Mouse (Mus musculus) embryonic facial prominence, embryonic 15.5 days (tissue): ENCODE data around the gene Cfd. TPM values are rescaled to one million over a fixed set of nuclear protein-coding genes. Genes with fewer than 3 reads are reported as not detected.
A peak's percentile ranks its signal among the peaks of the same experiment; 100 is the strongest.

Source experiments
- ATAC-seq: fragments of 200-750 bp; cut with Nextera tagmentation; 2 replicates; pipeline ENCODE4 v1.8.0; 2017; ENCODE audit warnings: low read depth, moderate TSS enrichment; ENCODE audit not compliant: insufficient number of reproducible peaks, low FRiP score, low TSS enrichment
- H3K27ac ChIP-seq: fragments of 300-500 bp; sonication (generic); replicated peaks from 2 replicates; pipeline ENCODE4 v1.5.1; 2015; ENCODE audit warnings: mild to moderate bottlenecking, inconsistent platforms
- H3K27me3 ChIP-seq: fragments of 300-500 bp; sonication (generic); 2 replicates; pipeline ENCODE4 v1.6.1; 2015; ENCODE audit warnings: inconsistent platforms
- H3K36me3 ChIP-seq: fragments of 300-500 bp; sonication (generic); 2 replicates; pipeline ENCODE4 v1.6.1; 2015; ENCODE audit warnings: mild to moderate bottlenecking, inconsistent platforms
- H3K4me1 ChIP-seq: fragments of 300-500 bp; sonication (generic); 2 replicates; pipeline ENCODE4 v1.6.1; 2015; ENCODE audit warnings: inconsistent platforms
- H3K4me2 ChIP-seq: fragments of 300-500 bp; sonication (generic); replicated peaks from 2 replicates; pipeline ENCODE4 v1.6.1; 2015; ENCODE audit warnings: mild to moderate bottlenecking, inconsistent platforms
- H3K4me3 ChIP-seq: fragments of 300-500 bp; sonication (generic); replicated peaks from 2 replicates; pipeline ENCODE4 v1.5.1; 2015; ENCODE audit warnings: mild to moderate bottlenecking, inconsistent platforms
- H3K9ac ChIP-seq: fragments of 300-500 bp; sonication (generic); 2 replicates; pipeline ENCODE4 v1.6.1; 2015; ENCODE audit warnings: inconsistent platforms
- H3K9me3 ChIP-seq: fragments of 300-500 bp; sonication (generic); replicated peaks from 2 replicates; pipeline ENCODE4 v1.6.1; 2016; ENCODE audit warnings: inconsistent platforms
- WGBS: fragments of 180-500 bp; shearing (Covaris S2); methylation state at CpG from one replicate; pipeline ENCODE4 v1.1.7; 2015; 5-methylcytosine and 5-hydroxymethylcytosine counted together
- polyA plus RNA-seq: library from polyadenylated mRNA; unstranded; fragments of >200 nt; fragmentation: Nextera tagmentation; extraction: Ambion mirVana; gene quantifications from 2 replicates; pipeline ENCODE4 v1.2.1, GENCODE M21; 2015

Gene Cfd
- polyA plus RNA-seq, 1 experiment from 2014 or later: not detected

DNA sequence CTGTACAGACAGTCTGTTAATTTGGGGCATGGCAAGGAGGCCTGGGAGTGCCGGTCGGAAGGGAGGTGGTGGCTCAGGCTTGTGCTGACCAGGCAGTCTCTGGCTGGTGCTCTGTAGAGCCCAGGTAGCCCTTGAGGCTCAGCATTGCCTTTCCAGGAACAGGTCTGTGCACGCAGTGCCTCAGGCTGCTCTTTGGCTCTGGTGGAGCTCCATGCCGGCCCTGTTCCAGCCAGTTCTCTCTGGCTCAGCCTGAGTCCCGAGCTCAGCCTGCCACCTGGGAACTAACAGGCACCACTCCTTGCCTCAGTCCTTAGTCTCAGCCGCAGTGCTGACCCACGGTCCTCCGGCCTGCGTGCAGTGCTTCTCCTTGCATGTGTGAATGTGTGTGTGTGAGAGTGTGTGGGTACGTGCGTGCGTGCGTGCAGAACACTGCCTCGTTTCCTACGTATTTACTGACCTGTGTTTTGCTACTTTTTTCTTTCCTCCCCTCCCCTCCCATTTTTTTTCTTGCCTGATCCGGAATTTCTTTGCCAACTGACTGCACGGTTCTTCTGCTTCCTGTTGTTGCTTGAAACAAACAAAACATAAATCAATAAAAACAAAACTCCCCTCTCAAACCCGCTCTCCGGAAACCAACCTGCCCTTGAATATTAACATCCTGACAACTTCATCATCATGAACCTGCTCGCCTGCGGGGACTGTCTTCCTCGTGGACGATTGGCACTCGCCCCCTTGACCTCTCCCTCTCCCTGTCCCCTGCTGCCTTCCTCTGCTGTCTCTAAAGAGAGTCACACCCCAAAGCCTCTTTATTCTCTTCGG, 29.2 kb upstream of the Cfd start:
- Histone ChIP-seq H3K9me3 (no peaks in the 10 kb centered on the region), H3K9ac (no peak overlapping the region), H3K27me3 (no peaks in the 10 kb centered on the region), H3K36me3 (peaks cover 83% of the 10 kb centered on the region), H3K4me1 (peaks cover 68% of the 10 kb centered on the region), H3K4me2 (0 out of 2 replicates have a peak overlapping the region, but pooled peaks have one; percentile 2), H3K4me3 (no peak overlapping the region), H3K27ac (peak overlapping the region; percentile 66)
- ATAC-seq: no peak
- 71% methylated on average over 25 of the region's 25 CpGs for WGBS

- WGBS: 78% methylated on average over 23 of the region's 23 CpGs
- H3K4me1 ChIP-seq: peaks cover 60% of the 10 kb centered on the region
- peaks cover 79% of the 10 kb centered on the region for H3K36me3 ChIP-seq
Measured at GRCm38 (mm10) chr10:79862049-79862788, 28.4 kb upstream of the Cfd start.

GRCm38 (mm10) chr10:79862925-79863324, 27.7 kb upstream of the Cfd start:
- no peak for ATAC-seq
- 61% methylated on average over 10 of the region's 10 CpGs for WGBS
- Histone ChIP-seq H3K27me3 (no peaks in the 10 kb centered on the region), H3K4me3 (no peak overlapping the region), H3K4me1 (peaks cover 53% of the 10 kb centered on the region), H3K9ac (no peak overlapping the region), H3K27ac (peak overlapping the region; percentile 22; the same call in 1 of the 2 replicates), H3K4me2 (no peak overlapping the region), H3K36me3 (peaks cover 76% of the 10 kb centered on the region), H3K9me3 (no peaks in the 10 kb centered on the region)

More at GRCm38 (mm10) chr10:79862049-79862788, 28.4 kb upstream of the Cfd start:
- no peak overlapping the region for H3K4me2 ChIP-seq
- H3K9ac ChIP-seq: no peak overlapping the region
- no peak for ATAC-seq
- no peaks in the 10 kb centered on the region for H3K9me3 ChIP-seq
- H3K4me3 ChIP-seq: no peak overlapping the region
- no peaks in the 10 kb centered on the region for H3K27me3 ChIP-seq
- peak overlapping the region; percentile 66; the same call in 1 of the 2 replicates for H3K27ac ChIP-seq

DNA sequence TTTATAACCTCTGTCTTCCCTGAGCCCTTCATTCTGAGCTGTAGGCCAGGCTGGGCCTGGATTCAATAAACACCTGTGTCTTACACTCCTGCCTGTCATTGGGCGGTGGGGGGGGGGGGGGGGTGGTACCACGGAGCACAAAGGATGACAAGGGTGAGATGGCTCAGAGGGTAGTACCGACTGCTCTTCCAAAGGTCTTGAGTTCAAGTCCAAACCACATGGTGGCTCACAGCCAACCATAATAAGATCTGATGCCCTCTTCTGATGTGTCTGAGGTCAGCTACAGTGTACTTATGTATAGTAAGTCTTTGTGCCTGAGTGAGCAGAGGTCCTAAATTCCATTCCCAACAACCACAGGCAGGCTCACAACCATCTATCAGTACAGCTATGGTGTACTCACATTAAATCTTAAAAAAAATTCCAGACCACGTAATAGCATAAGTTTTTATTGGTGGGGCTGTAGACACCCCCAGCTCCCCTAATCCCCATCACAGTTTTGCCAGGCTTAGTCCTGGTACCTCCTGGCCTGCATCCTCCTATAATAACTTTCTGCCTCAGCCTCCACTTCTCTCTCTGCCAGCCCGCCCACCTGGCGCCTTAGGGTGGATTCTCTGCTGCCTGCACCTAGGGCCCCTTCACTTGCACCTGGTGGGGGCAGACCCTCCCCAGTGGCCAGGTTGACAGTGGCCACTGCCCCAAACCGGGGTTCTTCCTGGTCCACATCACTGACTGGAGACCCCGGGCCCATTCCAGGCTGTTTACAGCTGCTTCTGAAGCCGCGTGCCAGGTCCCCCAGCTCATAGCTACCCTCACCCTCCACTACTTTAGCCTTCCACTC, 26.1 kb upstream of the Cfd start:
- Histone ChIP-seq H3K27me3 (no peaks in the 10 kb centered on the region), H3K4me1 (peaks cover 37% of the 10 kb centered on the region), H3K9me3 (no peaks in the 10 kb centered on the region), H3K36me3 (peaks cover 65% of the 10 kb centered on the region), H3K9ac (no peak overlapping the region), H3K27ac (0 out of 2 replicates have a peak overlapping the region, but pooled peaks have one; percentile 13), H3K4me3 (no peak overlapping the region), H3K4me2 (no peak overlapping the region)
- ATAC-seq: 0 out of 2 replicates have a peak, but pooled peaks have one; percentile 1
- 47% methylated on average over 10 of the region's 10 CpGs for WGBS

- peak; percentile 22; the same call in 1 of the 2 replicates for ATAC-seq
- Histone ChIP-seq H3K27ac (0 out of 2 replicates have a peak overlapping the region, but pooled peaks have one; percentile 13), H3K27me3 (no peaks in the 10 kb centered on the region), H3K4me3 (no peak overlapping the region), H3K36me3 (peaks cover 62% of the 10 kb centered on the region), H3K9me3 (no peaks in the 10 kb centered on the region), H3K4me1 (peaks cover 31% of the 10 kb centered on the region), H3K4me2 (no peak overlapping the region), H3K9ac (no peak overlapping the region)
- WGBS: 56% methylated on average over 12 of the region's 12 CpGs
Measured at GRCm38 (mm10) chr10:79865189-79865601, 25.5 kb upstream of the Cfd start.

DNA sequence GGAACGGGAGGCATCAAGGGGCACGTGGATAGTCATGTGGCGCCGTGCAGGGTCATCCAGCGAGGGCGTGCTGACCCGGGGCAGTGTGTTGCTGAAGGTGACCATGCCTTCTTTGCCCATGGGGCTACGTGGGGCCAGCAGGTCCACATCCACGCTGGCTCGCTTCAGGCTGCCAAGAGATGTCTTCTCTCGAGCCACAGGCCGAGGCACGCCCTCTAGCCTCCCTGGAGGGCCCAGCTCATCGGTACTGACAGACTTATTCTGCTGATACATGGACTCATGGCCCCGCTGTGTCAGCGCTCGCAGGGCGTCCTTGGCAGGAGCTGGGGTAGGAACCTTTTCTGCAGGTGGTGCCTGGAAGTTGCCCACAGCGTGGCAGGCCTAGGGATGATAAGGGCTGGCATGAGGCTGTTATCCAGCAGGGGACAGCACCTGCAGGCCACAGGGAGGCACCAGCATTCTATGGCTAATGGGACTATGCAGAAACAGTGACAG, 24.8 kb upstream of the Cfd start:
- Histone ChIP-seq H3K27me3 (no peaks in the 10 kb centered on the region), H3K9ac (no peak overlapping the region), H3K4me2 (no peak overlapping the region), H3K36me3 (peaks cover 56% of the 10 kb centered on the region), H3K4me3 (no peak overlapping the region), H3K4me1 (peaks cover 24% of the 10 kb centered on the region), H3K27ac (no peak overlapping the region), H3K9me3 (no peaks in the 10 kb centered on the region)
- no peak for ATAC-seq
- WGBS: 67% methylated on average over 19 of the region's 19 CpGs

GRCm38 (mm10) chr10:79866601-79867000, 24.1 kb upstream of the Cfd start:
- Histone ChIP-seq H3K4me2 (no peak overlapping the region), H3K4me1 (peaks cover 17% of the 10 kb centered on the region), H3K4me3 (no peak overlapping the region), H3K27ac (no peak overlapping the region), H3K27me3 (no peaks in the 10 kb centered on the region), H3K36me3 (peaks cover 54% of the 10 kb centered on the region), H3K9ac (no peak overlapping the region), H3K9me3 (no peaks in the 10 kb centered on the region)
- ATAC-seq: no peak
- 74% methylated on average over 11 of the region's 11 CpGs for WGBS

GRCm38 (mm10) chr10:79871845-79872244, 18.8 kb upstream of the Cfd start:
- no peak overlapping the region for H3K9ac ChIP-seq
- no peaks in the 10 kb centered on the region for H3K9me3 ChIP-seq
- no peak overlapping the region for H3K4me2 ChIP-seq
- H3K36me3 ChIP-seq: peaks cover 10% of the 10 kb centered on the region; the same call in 1 of the 2 replicates
- H3K27ac ChIP-seq: no peak overlapping the region
- no peak overlapping the region for H3K4me3 ChIP-seq
- peaks cover 26% of the 10 kb centered on the region for H3K4me1 ChIP-seq
- H3K27me3 ChIP-seq: no peaks in the 10 kb centered on the region
- 90% methylated on average over 8 of the region's 8 CpGs for WGBS
- no peak for ATAC-seq

- no peak overlapping the region for H3K9ac ChIP-seq
- H3K4me3 ChIP-seq: peak overlapping the region; percentile 72
- H3K9me3 ChIP-seq: no peaks in the 10 kb centered on the region
- no peak for ATAC-seq
- no peaks in the 10 kb centered on the region for H3K27me3 ChIP-seq
- H3K4me1 ChIP-seq: peaks cover 33% of the 10 kb centered on the region
- WGBS: 47% methylated on average over 3 of the region's 3 CpGs
- H3K27ac ChIP-seq: no peak overlapping the region
- H3K36me3 ChIP-seq: peaks cover 10% of the 10 kb centered on the region; the same call in 1 of the 2 replicates
- peak overlapping the region; percentile 93 for H3K4me2 ChIP-seq
Measured at GRCm38 (mm10) chr10:79872862-79873261, 17.8 kb upstream of the Cfd start.

DNA sequence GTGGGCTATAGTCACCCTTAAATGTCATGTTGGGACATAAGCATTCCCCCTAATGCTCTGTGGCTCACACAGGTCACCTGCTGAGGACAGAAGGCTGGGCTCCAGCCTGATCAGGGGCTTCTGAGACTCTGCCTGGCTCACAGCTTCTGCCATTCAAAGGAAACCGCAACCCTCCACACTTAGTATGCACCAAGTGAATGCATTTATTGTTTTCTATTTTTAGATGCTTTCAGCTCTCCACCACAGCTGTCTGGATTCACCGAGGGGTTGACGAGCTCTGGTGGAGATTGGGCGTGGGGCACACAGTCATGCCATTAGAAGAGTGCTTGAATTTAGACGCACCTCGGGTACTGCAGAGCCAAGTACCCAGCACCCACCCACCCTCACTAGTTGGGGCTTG, 17.3 kb upstream of the Cfd start:
- 3% methylated on average over 6 of the region's 6 CpGs for WGBS
- H3K9ac ChIP-seq: 0 out of 2 replicates have a peak overlapping the region, but pooled peaks have one; percentile 81

More for the DNA sequence above, 17.3 kb upstream of the Cfd start:
- Histone ChIP-seq H3K4me3 (peak overlapping the region; percentile 72), H3K4me1 (peaks cover 34% of the 10 kb centered on the region), H3K27me3 (no peaks in the 10 kb centered on the region), H3K27ac (0 out of 2 replicates have a peak overlapping the region, but pooled peaks have one; percentile 39), H3K36me3 (peaks cover 10% of the 10 kb centered on the region; the same call in 1 of the 2 replicates), H3K9me3 (no peaks in the 10 kb centered on the region), H3K4me2 (peak overlapping the region; percentile 93)
- ATAC-seq: no peak
